Mouse (Mus musculus) liver, adult 2 months (tissue): ENCODE data around the gene Hsd11b2.

ENCODE experiments used
- CTCF ChIP-seq: fragments of 200-500 bp; IDR thresholded peaks from 2 replicates; pipeline ENCODE4 v1.5.1; 2011; ENCODE audit warnings: low read depth, low read length, control low read depth
- POLR2A ChIP-seq: fragments of 200-500 bp; IDR thresholded peaks from 2 replicates; pipeline ENCODE4 v1.6.1; 2011; ENCODE audit warnings: low read length, control low read depth; ENCODE audit not compliant: insufficient read depth; ENCODE audit errors: extremely low read depth

- TF ChIP-seq CTCF (no peak), POLR2A (no peak)
Measured at GRCm38 (mm10) chr8:105542032-105542656, 23.6 kb downstream of the Hsd11b2 start.
